ENCODE assay signal across 10 mouse cellular contexts in genomic region chr8:115766218-115766898, GRCm38 (mm10). TPM values are rescaled to one million over a fixed set of nuclear protein-coding genes. Genes with fewer than 3 reads are reported as not detected.
DNase-seq lines count a peak whose midpoint lies in the region; ATAC-seq lines count a peak whose summit lies in the region.
"Had no signal": no experiment of that assay in that cellular context is flagged by ENCODE, and none has a peak within 500 bp of the region (broad histone marks: within the 10 kb centered on the region; RNA-seq: fewer than 3 reads in every experiment).

No protein-coding gene starts in this region.

- H3K36me3 ChIP-seq in hindbrain, embryonic 10.5 days, result no peaks in the 10 kb centered on the region
- H3K36me3 ChIP-seq in hindbrain, embryonic 14.5 days (replicated peaks; ENCODE audit: control insufficient read depth, insufficient read depth), result no peaks in the 10 kb centered on the region
- no peaks in the 10 kb centered on the region for H3K36me3 ChIP-seq in forebrain, embryonic 14.5 days (ENCODE audit: control insufficient read depth, insufficient read depth, low read length)
- no peaks in the 10 kb centered on the region for H3K36me3 ChIP-seq in limb, embryonic 11.5 days (ENCODE audit: control insufficient read depth, insufficient read depth, low read length)

- H3K9me3 ChIP-seq in hindbrain, embryonic 10.5 days, result no peaks in the 10 kb centered on the region
- no peaks in the 10 kb centered on the region for H3K9me3 ChIP-seq in hindbrain, embryonic 14.5 days (ENCODE audit: control insufficient read depth, low read length)
- H3K9me3 ChIP-seq in forebrain, embryonic 14.5 days (replicated peaks; ENCODE audit: control insufficient read depth, low read length), result no peaks in the 10 kb centered on the region
- no peaks in the 10 kb centered on the region for H3K9me3 ChIP-seq in limb, embryonic 11.5 days (ENCODE audit: control insufficient read depth, low read length)

- peak; percentile 37 for DNase-seq in hindbrain, embryonic 10.5 days (ENCODE audit: low spot score)
- DNase-seq in hindbrain, embryonic 14.5 days (ENCODE audit: low spot score), result no peak
- DNase-seq in adrenal gland, postnatal 10 days, result peak; percentile 53
- DNase-seq in forebrain, embryonic 14.5 days (ENCODE audit: low spot score), result peak; percentile 68
- DNase-seq in heart, postnatal 4 days, result peak; percentile 32
- DNase-seq in limb, embryonic 11.5 days (ENCODE audit: low spot score), result peak; percentile 28
- DNase-seq in ovary, postnatal 10 days (ENCODE audit: low spot score), result peak; percentile 16
- no peak for DNase-seq in layer of hippocampus, postnatal 25 days (ENCODE audit: extremely low spot score in 1 of 2, low spot score in 1 of 2)

- H3K4me1 ChIP-seq in hindbrain, embryonic 10.5 days (replicated peaks), result peaks cover 12% of the 10 kb centered on the region
- peaks cover 6% of the 10 kb centered on the region; the same call in 1 of the 2 replicates for H3K4me1 ChIP-seq in hindbrain, embryonic 14.5 days (replicated peaks; ENCODE audit: control insufficient read depth, insufficient read depth, low read length)
- peaks cover 8% of the 10 kb centered on the region for H3K4me1 ChIP-seq in forebrain, embryonic 14.5 days (ENCODE audit: control insufficient read depth, insufficient read depth, low read length)
- peaks cover 7% of the 10 kb centered on the region for H3K4me1 ChIP-seq in limb, embryonic 11.5 days (ENCODE audit: control insufficient read depth, insufficient read depth, low read length)

- no peak overlapping the region for H3K9ac ChIP-seq in hindbrain, embryonic 14.5 days
- H3K9ac ChIP-seq in forebrain, embryonic 14.5 days (ENCODE audit: low read length), result no peak overlapping the region
- no peak overlapping the region for H3K9ac ChIP-seq in limb, embryonic 11.5 days (ENCODE audit: low read length)

- H3K27ac ChIP-seq in hindbrain, embryonic 10.5 days, result peak overlapping the region; percentile 70; the same call in 1 of the 2 replicates
- no peak overlapping the region for H3K27ac ChIP-seq in hindbrain, embryonic 14.5 days
- peak overlapping the region; percentile 27; the same call in 1 of the 2 replicates for H3K27ac ChIP-seq in forebrain, embryonic 14.5 days (ENCODE audit: low read depth, low read length)
- H3K27ac ChIP-seq in limb, embryonic 11.5 days (replicated peaks; ENCODE audit: low read depth, low read length), result no peak overlapping the region
- H3K27ac ChIP-seq: macrophage had no signal

- ATAC-seq in hindbrain, embryonic 14.5 days (ENCODE audit: low FRiP score), result no peak
- ATAC-seq in forebrain, embryonic 14.5 days, result peak; percentile 95
- no peak; the same call in 1 of the 2 replicates for ATAC-seq in limb, embryonic 11.5 days (ENCODE audit: insufficient number of reproducible peaks, low FRiP score, low TSS enrichment, low read depth)

- no peak overlapping the region for H3K4me2 ChIP-seq in hindbrain, embryonic 14.5 days (replicated peaks)
- H3K4me2 ChIP-seq in forebrain, embryonic 14.5 days (ENCODE audit: low read length), result no peak overlapping the region
- H3K4me2 ChIP-seq in limb, embryonic 11.5 days (ENCODE audit: low read depth, severe bottlenecking), result no peak overlapping the region

- H3K27me3 ChIP-seq in hindbrain, embryonic 10.5 days (ENCODE audit: insufficient read depth, poor library complexity, severe bottlenecking), result no peaks in the 10 kb centered on the region
- H3K27me3 ChIP-seq in hindbrain, embryonic 14.5 days (ENCODE audit: control insufficient read depth, insufficient read depth, low read length), result no peaks in the 10 kb centered on the region
- no peaks in the 10 kb centered on the region for H3K27me3 ChIP-seq in forebrain, embryonic 14.5 days (replicated peaks; ENCODE audit: control insufficient read depth, insufficient read depth, low read length)
- H3K27me3 ChIP-seq in limb, embryonic 11.5 days (ENCODE audit: control insufficient read depth, insufficient read depth, low read length), result no peaks in the 10 kb centered on the region

- WGBS in hindbrain, embryonic 10.5 days, result 7% methylated on average over 9 of the region's 9 CpGs
- 9% methylated on average over 9 of the region's 9 CpGs for WGBS in hindbrain, embryonic 14.5 days
- 10% methylated on average over 9 of the region's 9 CpGs for WGBS in forebrain, embryonic 14.5 days
- WGBS in limb, embryonic 11.5 days, result 9% methylated on average over 9 of the region's 9 CpGs

- H3K4me3 ChIP-seq in hindbrain, embryonic 10.5 days, result no peak overlapping the region
- no peak overlapping the region for H3K4me3 ChIP-seq in hindbrain, embryonic 14.5 days (replicated peaks; ENCODE audit: low read length)
- H3K4me3 ChIP-seq in forebrain, embryonic 14.5 days (ENCODE audit: low read depth, low read length), result no peak overlapping the region
- H3K4me3 ChIP-seq in limb, embryonic 11.5 days (ENCODE audit: low read depth, low read length), result no peak overlapping the region

RNA-seq across cellular contexts. Expression of gene Maf, which starts 58.8 kb away (rescaled TPM):
- polyA plus RNA-seq in hindbrain, embryonic 10.5 days (2016; fragmentation: Nextera tagmentation; extraction: Ambion mirVana), result 2.3 and 2.9 TPM in 2 replicates
- polyA plus RNA-seq in hindbrain, embryonic 14.5 days (2014; fragmentation: Nextera tagmentation; extraction: Ambion mirVana), result 14.3 and 17.0 TPM in 2 replicates
- total RNA-seq in adrenal gland, postnatal 10 days (2021), result 10 to 100 TPM; 25.0 to 27.2 TPM
- 4.5 and 6.1 TPM in 2 replicates for polyA plus RNA-seq in forebrain, embryonic 14.5 days (2014; fragmentation: Nextera tagmentation; extraction: Ambion mirVana)
- 1 to 10 TPM; 5.2 to 5.5 TPM for total RNA-seq in heart, postnatal 4 days (2021)
- 2.0 and 2.1 TPM in 2 replicates for polyA plus RNA-seq in limb, embryonic 11.5 days (2014; fragmentation: Nextera tagmentation; extraction: Ambion mirVana)
- 10 to 100 TPM; 19.2 to 19.6 TPM for total RNA-seq in layer of hippocampus, postnatal 25 days (2021)
- total RNA-seq: CH12.LX had no signal

Comparison
In these comparisons a context has a peak if more than half of its experiments do, and no peak if none do; other contexts are left out.
1. DNase-seq: peak in hindbrain, embryonic 10.5 days (single experiment), adrenal gland, postnatal 10 days (single experiment), forebrain, embryonic 14.5 days (single experiment), heart, postnatal 4 days (single experiment), limb, embryonic 11.5 days (single experiment) and ovary, postnatal 10 days (single experiment); none in hindbrain, embryonic 14.5 days (single experiment) and layer of hippocampus, postnatal 25 days (0 of 2).
2. H3K27ac ChIP-seq: peak in hindbrain, embryonic 10.5 days (single experiment) and forebrain, embryonic 14.5 days (single experiment); none in hindbrain, embryonic 14.5 days (single experiment) and limb, embryonic 11.5 days (single experiment).